11 mouse cellular contexts compared by ENCODE assay signal in genomic region chr14:99219757-99220171, GRCm38 (mm10).
A peak's percentile ranks its signal among the peaks of the same experiment; 100 is the strongest.
DNase-seq lines count a peak whose midpoint lies in the region; ATAC-seq and TF ChIP-seq lines count a peak whose summit lies in the region.
"Had no signal": no experiment of that assay in that cellular context is flagged by ENCODE, and none has a peak within 500 bp of the region (broad histone marks: within the 10 kb centered on the region; RNA-seq: fewer than 3 reads in every experiment).

No protein-coding gene starts in this region.

- H3K4me1 ChIP-seq in kidney, embryonic 16.5 days (ENCODE audit: insufficient read depth, low read length): no peaks in the 10 kb centered on the region
- H3K4me1 ChIP-seq in embryonic facial prominence, embryonic 11.5 days (ENCODE audit: control insufficient read depth, insufficient read depth, low read length): no peaks in the 10 kb centered on the region; the same call in 1 of the 2 replicates
- H3K4me1 ChIP-seq in limb, embryonic 12.5 days (replicated peaks): peaks cover 4% of the 10 kb centered on the region
- H3K4me1 ChIP-seq: liver, embryonic 13.5 days had no signal

- WGBS in kidney, embryonic 16.5 days: 21% methylated on average over 9 of the region's 9 CpGs
- WGBS in embryonic facial prominence, embryonic 11.5 days: 12% methylated on average over 9 of the region's 9 CpGs
- 4% methylated on average over 9 of the region's 9 CpGs for whole genome bisulfite sequencing in limb, embryonic 12.5 days

- TF ChIP-seq CTCF in brain, embryonic 14.5 days (IDR thresholded peaks at IDR 0.05; ENCODE audit: borderline replicate concordance, extremely low read depth, insufficient read depth, insufficient read length): no peak

- H3K4me3 ChIP-seq in kidney, embryonic 16.5 days (ENCODE audit: low read length): no peak overlapping the region
- no peak overlapping the region for H3K4me3 ChIP-seq in embryonic facial prominence, embryonic 11.5 days (ENCODE audit: low read depth, low read length)
- H3K4me3 ChIP-seq in limb, embryonic 12.5 days (replicated peaks): no peak overlapping the region
- H3K4me3 ChIP-seq: liver, embryonic 13.5 days had no signal

- no peaks in the 10 kb centered on the region for H3K27me3 ChIP-seq in kidney, embryonic 16.5 days (ENCODE audit: insufficient read depth, low read length)
- H3K27me3 ChIP-seq in embryonic facial prominence, embryonic 11.5 days (ENCODE audit: control insufficient read depth, insufficient read depth, low read length): no peaks in the 10 kb centered on the region
- no peaks in the 10 kb centered on the region for H3K27me3 ChIP-seq in limb, embryonic 12.5 days
- H3K27me3 ChIP-seq: liver, embryonic 13.5 days had no signal

- ATAC-seq in kidney, embryonic 16.5 days (ENCODE audit: low FRiP score, low TSS enrichment): peak; percentile 69
- ATAC-seq in embryonic facial prominence, embryonic 11.5 days (replicated peaks; ENCODE audit: insufficient number of reproducible peaks, low FRiP score, low TSS enrichment, low read depth): no peak
- ATAC-seq in limb, embryonic 12.5 days (ENCODE audit: insufficient number of reproducible peaks, insufficient read depth, low FRiP score, low TSS enrichment, low read depth): peak; percentile 67

- no peak overlapping the region for H3K27ac ChIP-seq in kidney, embryonic 16.5 days (ENCODE audit: low read length)
- no peak overlapping the region for H3K27ac ChIP-seq in embryonic facial prominence, embryonic 11.5 days (replicated peaks; ENCODE audit: low read depth, low read length)
- peak overlapping the region; percentile 53; the same call in 1 of the 2 replicates for H3K27ac ChIP-seq in limb, embryonic 12.5 days
- H3K27ac ChIP-seq: liver, embryonic 13.5 days had no signal

- DNase-seq in kidney, adult 9 months: no peak
- peak; percentile 63 for DNase-seq in brain, embryonic 14.5 days (ENCODE audit: low read depth)
- DNase-seq in embryonic facial prominence, embryonic 11.5 days (ENCODE audit: low spot score): peak; percentile 14
- no peak for DNase-seq in layer of hippocampus, postnatal 36 days
- no peak for DNase-seq in MN1 (ENCODE audit: low spot score)
- DNase-seq in spleen, postnatal 4 days (ENCODE audit: low spot score in 2 of 2): no peak
- DNase-seq: adrenal gland, postnatal 36 days; kidney, adult 11 months; liver, embryonic 13.5 days had no signal

- no peak overlapping the region for H3K9ac ChIP-seq in kidney, embryonic 16.5 days (replicated peaks; ENCODE audit: low read length)
- no peak overlapping the region for H3K9ac ChIP-seq in embryonic facial prominence, embryonic 11.5 days (replicated peaks; ENCODE audit: low read length)
- no peak overlapping the region for H3K9ac ChIP-seq in limb, embryonic 12.5 days (replicated peaks)
- H3K9ac ChIP-seq: liver, embryonic 13.5 days had no signal

- H3K9me3 ChIP-seq in kidney, embryonic 16.5 days (ENCODE audit: low read length): no peaks in the 10 kb centered on the region
- H3K9me3 ChIP-seq in embryonic facial prominence, embryonic 11.5 days (replicated peaks; ENCODE audit: control insufficient read depth, low read length): no peaks in the 10 kb centered on the region
- no peaks in the 10 kb centered on the region for H3K9me3 ChIP-seq in limb, embryonic 12.5 days
- H3K9me3 ChIP-seq: liver, embryonic 13.5 days had no signal

- peaks cover 6% of the 10 kb centered on the region; the same call in 1 of the 2 replicates for H3K36me3 ChIP-seq in kidney, embryonic 16.5 days (ENCODE audit: insufficient read depth, low read length)
- H3K36me3 ChIP-seq in embryonic facial prominence, embryonic 11.5 days (replicated peaks; ENCODE audit: control insufficient read depth, insufficient read depth, low read depth, low read length): no peaks in the 10 kb centered on the region; the same call in 1 of the 2 replicates
- H3K36me3 ChIP-seq in limb, embryonic 12.5 days: peaks cover 7% of the 10 kb centered on the region; the same call in 1 of the 2 replicates

- no peak for TF ChIP-seq POLR2A in brain, embryonic 14.5 days (IDR thresholded peaks at IDR 0.05; ENCODE audit: borderline replicate concordance, extremely low read depth, insufficient read depth, insufficient read length, poor library complexity, severe bottlenecking)

- H3K4me2 ChIP-seq in kidney, embryonic 16.5 days (replicated peaks; ENCODE audit: low read depth, low read length): no peak overlapping the region; the same call in 1 of the 2 replicates
- H3K4me2 ChIP-seq in embryonic facial prominence, embryonic 11.5 days (ENCODE audit: low read depth, low read length): no peak overlapping the region
- H3K4me2 ChIP-seq in limb, embryonic 12.5 days: peak overlapping the region; percentile 37
- H3K4me2 ChIP-seq: liver, embryonic 13.5 days had no signal

Comparison
In these comparisons a context has a peak if more than half of its experiments do, and no peak if none do; other contexts are left out.
1. DNase-seq: peak in brain, embryonic 14.5 days (single experiment) and embryonic facial prominence, embryonic 11.5 days (single experiment); none in kidney, adult 9 months (single experiment), layer of hippocampus, postnatal 36 days (0 of 2), MN1 (single experiment) and spleen, postnatal 4 days (0 of 2).